Mouse (Mus musculus) heart, embryonic 14.5 days (tissue): ENCODE results near the gene Cmya5. TPM values are rescaled to one million over a fixed set of nuclear protein-coding genes. Genes with fewer than 3 reads are reported as not detected.
A peak's percentile ranks its signal among the peaks of the same experiment; 100 is the strongest.
"Not testable (repeated sequence)": the region's sequence is repeated elsewhere in the genome, so short reads cannot be mapped to it uniquely, and the experiment has no call there.

ENCODE experiments used
- ATAC-seq: fragments of 200-750 bp; cut with Nextera tagmentation; 2 replicates; pipeline ENCODE4 v1.8.0; 2017; ENCODE audit warnings: low read depth, moderate TSS enrichment; ENCODE audit not compliant: insufficient number of reproducible peaks, insufficient read depth, low FRiP score
- H3K27ac ChIP-seq, 2 experiments: fragments of 200-500 bp in 1 of 2; fragments of 300-500 bp in 1 of 2; sonication (generic) in 1 of 2; replicated peaks in 1 of 2; 2 replicates each; pipeline ENCODE4 v1.5.1; 2012 to 2014; ENCODE audit warnings: low read depth in 2 of 2, low read length in 2 of 2, control low read depth in 1 of 2, mild to moderate bottlenecking in 1 of 2, mixed read lengths in 1 of 2; ENCODE audit not compliant: control insufficient read depth in 1 of 2, insufficient read depth in 1 of 2
- H3K27me3 ChIP-seq: fragments of 300-500 bp; sonication (generic); 2 replicates; pipeline ENCODE4 v1.6.1; 2014; ENCODE audit warnings: mild to moderate bottlenecking, low read length, control low read depth; ENCODE audit not compliant: control insufficient read depth, insufficient read depth
- H3K36me3 ChIP-seq: fragments of 300-500 bp; sonication (generic); 2 replicates; pipeline ENCODE4 v1.6.1; 2014; ENCODE audit warnings: mild to moderate bottlenecking, control low read depth, low read length, mixed read lengths; ENCODE audit not compliant: control insufficient read depth, insufficient read depth
- H3K4me1 ChIP-seq, 2 experiments: fragments of 200-500 bp in 1 of 2; fragments of 300-500 bp in 1 of 2; sonication (generic) in 1 of 2; 2 replicates each; pipeline ENCODE4 v1.6.1; 2012 to 2014; ENCODE audit warnings: low read length in 2 of 2, control low read depth in 1 of 2, mixed read lengths in 1 of 2; ENCODE audit not compliant: control insufficient read depth in 2 of 2, insufficient read depth in 2 of 2
- H3K4me2 ChIP-seq: fragments of 300-500 bp; sonication (generic); 2 replicates; pipeline ENCODE4 v1.6.1; 2014; ENCODE audit warnings: mild to moderate bottlenecking, low read length
- H3K4me3 ChIP-seq, 2 experiments: fragments of 200-500 bp in 1 of 2; fragments of 300-500 bp in 1 of 2; sonication (generic) in 1 of 2; 2 replicates each; pipeline ENCODE4 v1.5.1; 2012 to 2014; ENCODE audit warnings: low read length in 2 of 2, mild to moderate bottlenecking in 2 of 2, control low read depth in 1 of 2, low read depth in 1 of 2, moderate library complexity in 1 of 2; ENCODE audit not compliant: control insufficient read depth in 1 of 2, insufficient read depth in 1 of 2
- H3K9ac ChIP-seq: fragments of 300-500 bp; sonication (generic); 2 replicates; pipeline ENCODE4 v1.6.1; 2014; ENCODE audit warnings: mild to moderate bottlenecking, low read length
- H3K9me3 ChIP-seq: fragments of 300-500 bp; sonication (generic); 2 replicates; pipeline ENCODE4 v1.6.1; 2016; ENCODE audit warnings: low read length, control low read depth; ENCODE audit not compliant: control insufficient read depth
- WGBS: fragments of 180-500 bp; shearing (Covaris S2); extraction: QIAGEN DNeasy Blood & Tissue Kit; methylation state at CpG from one replicate; pipeline ENCODE4 v1.1.7; 2014; 5-methylcytosine and 5-hydroxymethylcytosine counted together
- polyA plus RNA-seq: library from polyadenylated mRNA; unstranded; fragments of >200 nt; fragmentation: Nextera tagmentation; extraction: Ambion mirVana; gene quantifications from 2 replicates; pipeline ENCODE4 v1.2.1, GENCODE M21; 2014

Cmya5 gene
- 11.1 and 11.3 TPM in 2 replicates for polyA plus RNA-seq

DNA sequence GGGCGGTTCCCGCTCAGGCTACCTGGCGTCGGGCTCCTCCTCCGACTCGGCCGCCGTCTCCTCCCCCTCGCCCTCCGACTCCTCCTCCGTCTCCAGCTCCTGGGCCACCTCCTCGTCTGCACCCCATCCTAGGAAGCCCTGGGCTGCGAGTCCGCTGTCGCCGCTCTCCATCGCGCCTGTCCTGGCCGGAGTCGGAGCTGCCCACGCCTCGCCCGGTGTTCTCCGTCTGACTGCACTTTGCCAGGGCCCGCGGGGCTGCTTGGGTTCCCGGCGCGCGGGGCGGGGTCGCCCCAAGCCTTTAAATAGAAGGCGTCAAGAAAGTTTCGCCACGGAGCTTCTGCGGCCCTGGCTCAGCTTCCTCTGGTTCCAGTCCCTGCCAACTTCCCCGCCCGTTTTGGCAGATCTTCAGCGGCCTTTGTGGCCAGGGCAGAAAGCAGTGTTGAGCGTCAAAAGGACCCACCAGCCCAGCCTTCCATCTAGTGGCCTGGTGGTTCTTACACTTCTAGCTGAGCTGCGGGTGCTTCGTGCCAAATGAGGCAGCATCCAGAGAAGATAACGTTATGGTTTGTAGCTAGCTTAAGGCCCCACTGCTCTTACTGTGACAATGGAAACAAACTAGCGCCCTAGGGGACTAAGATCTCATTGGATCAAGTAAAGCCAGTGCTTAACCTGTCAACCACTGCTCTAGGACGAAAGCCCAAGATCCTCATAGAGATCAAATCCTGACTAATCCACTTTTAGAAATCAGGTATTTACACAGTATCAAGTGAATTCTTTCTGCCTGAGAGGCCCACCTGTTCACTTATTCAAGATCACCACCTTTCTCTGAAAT, at the start of gene Cmya5:
Gene Cmya5, minus strand, starts transcription at position 389 of the 832 bp plus-strand sequence.
- H3K9ac ChIP-seq = peak within 1 kb of the TSS; percentile 85
- H3K4me1 ChIP-seq = peaks cover 8 to 12% of the 10 kb centered on the region in 2 experiments
- H3K27me3 ChIP-seq = no peaks in the 10 kb centered on the region
- H3K27ac ChIP-seq = peak within 1 kb of the TSS; percentile 95 to 97
- peak; percentile 88 for ATAC-seq
- H3K4me3 ChIP-seq = peak within 1 kb of the TSS; percentile 65 to 89
- H3K9me3 ChIP-seq = no peaks in the 10 kb centered on the region
- WGBS = under 1% methylated on average over 44 of the region's 45 CpGs
- peaks cover 16% of the 10 kb centered on the region for H3K36me3 ChIP-seq
- H3K4me2 ChIP-seq = peak within 1 kb of the TSS; percentile 82

DNA sequence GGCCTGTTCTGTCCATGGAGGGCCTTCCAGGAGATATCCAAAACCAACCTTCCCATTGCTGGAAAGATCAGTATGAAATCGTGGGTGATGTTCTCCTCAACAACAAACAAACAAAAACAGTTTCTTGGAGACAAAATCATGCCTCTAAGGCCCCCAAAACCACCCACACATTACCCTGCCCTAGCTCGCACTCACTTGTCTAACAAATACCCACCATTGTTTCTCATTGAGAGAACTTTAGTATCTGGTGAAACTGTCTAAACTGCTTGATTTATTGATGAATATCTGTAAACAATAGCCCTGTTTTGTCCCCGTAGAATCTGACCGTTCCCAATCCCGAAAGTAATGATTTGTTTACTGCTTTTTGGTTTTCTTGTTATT, 48.1 kb upstream of the Cmya5 start:
- no peaks in the 10 kb centered on the region for H3K27me3 ChIP-seq
- ATAC-seq = no peak
- peaks cover 0 to 14% of the 10 kb centered on the region in 2 experiments; a peak in 3 of 4 replicates for H3K4me1 ChIP-seq
- peak overlapping the region; percentile 80 to 95 for H3K27ac ChIP-seq
- peak overlapping the region; percentile 97 for H3K9ac ChIP-seq
- no peaks in the 10 kb centered on the region for H3K36me3 ChIP-seq
- H3K4me3 ChIP-seq = peak overlapping the region; percentile 68 to 96
- WGBS = 76% methylated on average over 5 of the region's 5 CpGs
- H3K9me3 ChIP-seq = no peaks in the 10 kb centered on the region
- peak overlapping the region; percentile 85 for H3K4me2 ChIP-seq

DNA sequence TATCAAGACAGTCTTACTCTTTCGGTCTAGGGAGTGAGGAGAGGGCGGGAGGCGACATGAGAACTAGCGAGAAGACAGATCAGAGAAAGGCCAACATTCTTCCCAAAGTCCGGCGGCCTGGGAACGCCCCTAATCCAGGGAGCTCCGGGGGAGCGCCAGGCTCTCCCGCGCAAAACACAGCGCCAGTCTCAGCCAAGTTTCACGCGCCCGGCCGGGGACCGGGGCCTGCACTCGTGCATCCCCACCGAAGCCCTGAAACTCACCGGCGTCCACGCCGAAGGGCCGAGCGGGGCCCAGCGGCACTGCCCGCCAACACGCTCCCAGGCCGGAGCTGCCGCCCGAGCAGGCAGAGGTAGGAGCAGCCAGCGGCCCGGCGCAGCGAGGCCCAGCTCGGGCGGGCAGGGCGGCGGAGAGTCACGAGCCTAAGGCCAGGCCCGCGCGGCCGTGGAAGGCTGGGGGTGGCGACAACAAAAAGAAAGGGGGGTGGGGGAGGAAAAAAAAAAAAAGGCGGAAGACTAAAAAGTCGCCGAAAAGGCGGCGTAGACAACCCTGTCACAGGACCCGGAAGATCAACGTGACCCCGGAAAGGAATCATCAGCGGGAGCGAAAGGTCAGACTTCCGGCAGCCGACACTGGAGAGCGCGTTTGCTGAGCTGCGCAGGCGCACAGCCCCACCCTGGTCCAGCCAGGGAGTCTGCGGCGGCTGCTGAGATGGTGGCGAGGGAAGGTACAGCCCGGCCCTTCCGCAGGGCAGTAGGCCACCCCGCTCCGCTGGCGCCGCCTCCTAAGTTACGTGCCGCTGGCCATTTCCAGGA, 47.5 kb upstream of the Cmya5 start, which contains the start of gene Tent2:
Gene Tent2, minus strand, starts transcription at position 555 of the 815 bp plus-strand sequence.
- Histone ChIP-seq H3K4me1 (peaks cover 0 to 14% of the 10 kb centered on the region in 2 experiments; a peak in 3 of 4 replicates), H3K9ac (peak within 1 kb of the TSS; percentile 97), H3K27me3 (no peaks in the 10 kb centered on the region), H3K4me3 (peak within 1 kb of the TSS; percentile 68 to 96), H3K36me3 (no peaks in the 10 kb centered on the region), H3K27ac (peak within 1 kb of the TSS; percentile 83 to 95), H3K4me2 (peak within 1 kb of the TSS; percentile 85), H3K9me3 (no peaks in the 10 kb centered on the region)
- ATAC-seq = peak; percentile 98
- WGBS = under 1% methylated on average over 68 of the region's 72 CpGs

DNA sequence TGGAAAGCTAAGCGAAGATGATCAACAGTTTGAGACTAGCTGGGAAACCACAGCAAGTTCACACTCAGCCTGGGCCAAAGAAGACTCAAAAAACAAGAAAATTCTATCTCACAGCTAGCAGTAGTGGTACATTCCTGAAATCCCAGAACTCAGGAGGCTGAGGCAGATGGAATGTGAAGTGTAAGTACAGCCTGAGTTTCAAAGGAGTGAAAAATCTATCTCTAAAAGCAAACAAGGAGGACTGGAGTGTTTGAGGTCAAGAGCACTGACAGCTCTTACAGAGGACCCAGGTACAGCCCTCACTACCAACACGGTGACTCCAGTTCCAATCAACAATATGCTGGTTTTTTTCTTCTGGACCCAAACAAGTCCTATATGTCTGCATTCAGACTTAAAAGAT, 44.9 kb upstream of the Cmya5 start:
- Histone ChIP-seq H3K4me1 (peaks cover 0 to 14% of the 10 kb centered on the region in 2 experiments; a peak in 3 of 4 replicates), H3K9me3 (no peaks in the 10 kb centered on the region), H3K27me3 (no peaks in the 10 kb centered on the region), H3K36me3 (peaks cover 13% of the 10 kb centered on the region), H3K4me3 (no peak overlapping the region), H3K9ac (peak overlapping the region; percentile 16; the same call in 1 of the 2 replicates), H3K27ac (peak overlapping the region; percentile 33 to 37), H3K4me2 (peak overlapping the region; percentile 46)
- ATAC-seq = no peak
- 45% methylated on average over 2 of the region's 2 CpGs for WGBS

DNA sequence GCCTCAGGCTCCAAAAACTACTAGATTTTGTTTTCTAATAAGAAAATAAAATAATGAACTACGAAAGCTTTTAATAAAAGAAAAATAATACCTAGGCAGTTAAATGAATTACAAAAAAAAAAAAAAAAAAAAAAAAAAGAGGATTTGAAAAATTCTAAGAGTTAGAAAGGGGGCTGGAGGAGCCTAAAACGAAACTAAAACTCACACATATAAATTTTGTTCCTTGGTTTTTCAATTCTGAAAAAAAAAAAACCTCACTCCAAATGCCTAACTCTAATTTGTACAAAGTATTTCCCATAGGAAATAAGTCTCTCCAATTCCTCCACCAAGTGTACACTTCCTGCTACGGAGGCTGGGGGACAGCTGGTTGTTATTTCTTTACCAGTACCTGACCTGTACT, 44.2 kb upstream of the Cmya5 start:
- WGBS = 86% methylated on average over 3 of the region's 3 CpGs
- H3K36me3 ChIP-seq = peaks cover 18% of the 10 kb centered on the region
- no peaks in the 10 kb centered on the region for H3K27me3 ChIP-seq
- H3K4me2 ChIP-seq = peak overlapping the region; percentile 46
- peaks cover 0 to 14% of the 10 kb centered on the region in 2 experiments; a peak in 3 of 4 replicates for H3K4me1 ChIP-seq
- no peaks in the 10 kb centered on the region for H3K9me3 ChIP-seq
- no peak for ATAC-seq
- H3K9ac ChIP-seq = no peak overlapping the region
- H3K27ac ChIP-seq = peak overlapping the region in 1 of 2 experiments; percentile 37; a peak in 1 of 4 replicates
- no peak overlapping the region for H3K4me3 ChIP-seq

DNA sequence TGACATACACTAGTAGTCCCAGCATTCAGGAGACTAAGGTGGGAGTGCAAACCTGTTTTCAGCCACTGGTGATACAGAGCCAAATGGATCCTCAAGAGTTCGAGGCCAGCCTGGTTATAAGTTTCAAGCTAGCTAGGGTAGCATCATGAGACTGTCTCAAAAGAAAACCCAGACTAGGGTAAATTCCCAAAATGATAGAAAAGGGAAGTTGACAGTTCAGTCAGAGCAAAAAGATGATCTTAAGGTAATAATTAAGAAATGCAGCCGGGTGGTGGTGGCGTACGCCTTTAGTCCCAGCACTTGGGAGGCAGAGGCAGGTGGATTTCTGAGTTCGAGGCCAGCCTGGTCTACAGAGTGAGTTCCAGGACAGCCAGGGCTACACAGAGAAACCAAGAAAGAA, 43.3 kb upstream of the Cmya5 start:
- Histone ChIP-seq H3K36me3 (peaks cover 28% of the 10 kb centered on the region), H3K4me1 (peaks cover 0 to 14% of the 10 kb centered on the region in 2 experiments; a peak in 3 of 4 replicates)
- H3K9ac ChIP-seq, H3K27ac ChIP-seq, H3K27me3 ChIP-seq, H3K4me3 ChIP-seq, ATAC-seq, H3K9me3 ChIP-seq, H3K4me2 ChIP-seq: not testable (repeated sequence)
- 94% methylated on average over 5 of the region's 5 CpGs for WGBS

DNA sequence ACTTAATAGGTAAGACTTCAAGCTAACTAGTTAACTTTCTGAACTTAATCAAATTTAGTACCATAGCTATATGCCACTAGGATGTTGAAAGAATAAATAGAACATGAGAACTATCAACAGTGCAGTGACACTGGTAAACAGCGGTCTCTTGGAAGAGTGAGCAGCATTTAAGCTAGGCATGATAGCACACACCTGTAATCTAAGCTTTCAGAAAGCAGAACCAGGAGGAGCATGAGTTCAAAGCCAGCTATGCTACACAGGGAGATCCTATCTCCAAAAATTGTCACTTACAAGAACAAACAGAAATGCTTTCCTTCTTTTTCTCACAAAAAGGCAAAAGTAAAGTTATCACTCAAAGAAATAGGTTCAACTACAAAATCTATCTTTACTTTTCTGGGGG, 35.8 kb upstream of the Cmya5 start:
- Histone ChIP-seq H3K4me1 (peaks cover 0 to 3% of the 10 kb centered on the region in 2 experiments; a peak in 2 of 4 replicates), H3K36me3 (peaks cover 43% of the 10 kb centered on the region), H3K4me3 (no peak overlapping the region), H3K9ac (no peak overlapping the region), H3K27ac (no peak overlapping the region), H3K27me3 (no peaks in the 10 kb centered on the region), H3K9me3 (no peaks in the 10 kb centered on the region), H3K4me2 (no peak overlapping the region)
- ATAC-seq = no peak
- 90% methylated on average over 1 of the region's 1 CpGs for WGBS
